In genomic region chr12:86220200-86221021, GRCm38 (mm10) we compare ENCODE assay signal across 8 mouse cellular contexts. TPM values are rescaled to one million over a fixed set of nuclear protein-coding genes. Genes with fewer than 3 reads are reported as not detected.
DNase-seq lines count a peak whose midpoint lies in the region; ATAC-seq lines count a peak whose summit lies in the region.

No protein-coding gene starts in this region.

- peak overlapping the region; percentile 83 for H3K4me2 ChIP-seq in heart, embryonic 13.5 days
- H3K4me2 ChIP-seq in hindbrain, embryonic 13.5 days = peak overlapping the region; percentile 70
- peak overlapping the region; percentile 64 for H3K4me2 ChIP-seq in midbrain, embryonic 12.5 days (replicated peaks)

- WGBS in heart, embryonic 13.5 days = 6% methylated on average over 38 of the region's 38 CpGs
- 6% methylated on average over 38 of the region's 38 CpGs for WGBS in hindbrain, embryonic 13.5 days
- WGBS in midbrain, embryonic 12.5 days = 5% methylated on average over 38 of the region's 38 CpGs

- ATAC-seq in heart, embryonic 13.5 days (ENCODE audit: extremely low read depth, insufficient number of reproducible peaks, low FRiP score, low TSS enrichment) = no peak
- peak; percentile 80 for ATAC-seq in hindbrain, embryonic 13.5 days (ENCODE audit: low FRiP score)
- peak; percentile 85 for ATAC-seq in midbrain, embryonic 12.5 days (ENCODE audit: low FRiP score, low read depth)

- no peaks in the 10 kb centered on the region for H3K9me3 ChIP-seq in heart, embryonic 13.5 days
- no peaks in the 10 kb centered on the region for H3K9me3 ChIP-seq in hindbrain, embryonic 13.5 days
- H3K9me3 ChIP-seq in midbrain, embryonic 12.5 days = no peaks in the 10 kb centered on the region

- no peak for DNase-seq in heart, adult 8-10 months (ENCODE audit: low spot score)
- DNase-seq in Muller cell, postnatal 12 days (ENCODE audit: inconsistent ontology term) = peak; percentile 40
- no peak for DNase-seq in thymus, adult 18-20 months
- DNase-seq in frontal cortex, postnatal 14 days (ENCODE audit: low spot score in 2 of 2) = no peak
- no peak for DNase-seq in cerebellum, adult 11 months

- H3K27ac ChIP-seq in heart, embryonic 13.5 days (replicated peaks) = no peak overlapping the region
- H3K27ac ChIP-seq in hindbrain, embryonic 13.5 days = no peak overlapping the region
- peak overlapping the region; percentile 56 for H3K27ac ChIP-seq in midbrain, embryonic 12.5 days (replicated peaks)

- H3K9ac ChIP-seq in heart, embryonic 13.5 days = peak overlapping the region; percentile 68
- H3K9ac ChIP-seq in hindbrain, embryonic 13.5 days = peak overlapping the region; percentile 71
- peak overlapping the region; percentile 59 for H3K9ac ChIP-seq in midbrain, embryonic 12.5 days (replicated peaks)

- no peaks in the 10 kb centered on the region for H3K36me3 ChIP-seq in heart, embryonic 13.5 days
- no peaks in the 10 kb centered on the region for H3K36me3 ChIP-seq in hindbrain, embryonic 13.5 days
- H3K36me3 ChIP-seq in midbrain, embryonic 12.5 days = no peaks in the 10 kb centered on the region

- peaks cover 55% of the 10 kb centered on the region for H3K27me3 ChIP-seq in heart, embryonic 13.5 days (replicated peaks)
- peaks cover 39% of the 10 kb centered on the region for H3K27me3 ChIP-seq in hindbrain, embryonic 13.5 days
- peaks cover 8% of the 10 kb centered on the region for H3K27me3 ChIP-seq in midbrain, embryonic 12.5 days

- peak overlapping the region; percentile 51 for H3K4me3 ChIP-seq in heart, embryonic 13.5 days
- H3K4me3 ChIP-seq in hindbrain, embryonic 13.5 days = peak overlapping the region; percentile 38
- H3K4me3 ChIP-seq in midbrain, embryonic 12.5 days = peak overlapping the region; percentile 33

- H3K4me1 ChIP-seq in heart, embryonic 13.5 days = peaks cover 22% of the 10 kb centered on the region
- H3K4me1 ChIP-seq in hindbrain, embryonic 13.5 days (replicated peaks) = peaks cover 29% of the 10 kb centered on the region
- H3K4me1 ChIP-seq in midbrain, embryonic 12.5 days = peaks cover 34% of the 10 kb centered on the region

RNA-seq across cellular contexts. Expression of gene Gpatch2l, which starts 21.2 kb away (rescaled TPM):
- polyA plus RNA-seq in heart, embryonic 13.5 days (2015; fragmentation: Nextera tagmentation; extraction: Ambion mirVana) = 10.4 and 11.1 TPM in 2 replicates
- 10 to 100 TPM; 11.7 to 13.0 (median 12.3) TPM for total RNA-seq in heart, adult 8-10 months (2022)
- polyA plus RNA-seq in hindbrain, embryonic 13.5 days (2015; fragmentation: Nextera tagmentation; extraction: Ambion mirVana) = 26.2 and 27.6 TPM in 2 replicates
- polyA plus RNA-seq in midbrain, embryonic 12.5 days (2016; fragmentation: Nextera tagmentation; extraction: Ambion mirVana) = 24.6 and 26.4 TPM in 2 replicates
